Mouse (Mus musculus) intestine, embryonic 15.5 days (tissue): ENCODE measurements around the gene Ankrd22. TPM values are rescaled to one million over a fixed set of nuclear protein-coding genes. Genes with fewer than 3 reads are reported as not detected.

ENCODE experiments used
- ATAC-seq: fragments of 200-750 bp; cut with Nextera tagmentation; 2 replicates; pipeline ENCODE4 v1.8.0; 2017; ENCODE audit warnings: moderate TSS enrichment, moderate library complexity
- H3K27ac ChIP-seq: fragments of 300-500 bp; sonication (generic); 2 replicates; pipeline ENCODE4 v1.5.1; 2015; ENCODE audit warnings: mild to moderate bottlenecking, inconsistent platforms
- H3K27me3 ChIP-seq: fragments of 300-500 bp; sonication (generic); replicated peaks from 2 replicates; pipeline ENCODE4 v1.6.1; 2015; ENCODE audit warnings: inconsistent platforms
- H3K36me3 ChIP-seq: fragments of 300-500 bp; sonication (generic); 2 replicates; pipeline ENCODE4 v1.6.1; 2015; ENCODE audit warnings: inconsistent platforms
- H3K4me1 ChIP-seq: fragments of 300-500 bp; sonication (generic); replicated peaks from 2 replicates; pipeline ENCODE4 v1.6.1; 2015; ENCODE audit warnings: inconsistent platforms
- H3K4me2 ChIP-seq: fragments of 300-500 bp; sonication (generic); replicated peaks from 2 replicates; pipeline ENCODE4 v1.6.1; 2015; ENCODE audit warnings: mild to moderate bottlenecking, inconsistent platforms
- H3K4me3 ChIP-seq: fragments of 300-500 bp; sonication (generic); replicated peaks from 2 replicates; pipeline ENCODE4 v1.5.1; 2015; ENCODE audit warnings: inconsistent platforms
- H3K9ac ChIP-seq: fragments of 300-500 bp; sonication (generic); 2 replicates; pipeline ENCODE4 v1.6.1; 2015; ENCODE audit warnings: inconsistent platforms
- H3K9me3 ChIP-seq: fragments of 300-500 bp; sonication (generic); 2 replicates; pipeline ENCODE4 v1.6.1; 2016; ENCODE audit warnings: inconsistent platforms
- WGBS: fragments of 180-500 bp; shearing (Covaris S2); methylation state at CpG from one replicate; pipeline ENCODE4 v1.1.7; 2015; 5-methylcytosine and 5-hydroxymethylcytosine counted together
- polyA plus RNA-seq: library from polyadenylated mRNA; unstranded; fragments of >200 nt; fragmentation: Nextera tagmentation; extraction: Ambion mirVana; gene quantifications from 2 replicates; pipeline ENCODE4 v1.2.1, GENCODE M21; 2015

Ankrd22 gene
- polyA plus RNA-seq, 1 experiment from 2014 or later: 1.5 TPM

- no peaks in the 10 kb centered on the region for H3K4me1 ChIP-seq
- 80% methylated on average over 3 of the region's 3 CpGs for WGBS
- H3K27me3 ChIP-seq: no peaks in the 10 kb centered on the region
- no peaks in the 10 kb centered on the region for H3K9me3 ChIP-seq
- H3K27ac ChIP-seq: no peak overlapping the region
- no peaks in the 10 kb centered on the region for H3K36me3 ChIP-seq
- no peak for ATAC-seq
- H3K9ac ChIP-seq: no peak overlapping the region
- H3K4me3 ChIP-seq: no peak overlapping the region
- H3K4me2 ChIP-seq: no peak overlapping the region
Observed at GRCm38 (mm10) chr19:34174004-34174403, 8.2 kb upstream of the Ankrd22 start.

GRCm38 (mm10) chr19:34171167-34171566 lies 5.3 kb upstream of the Ankrd22 start:
- no peak overlapping the region for H3K4me2 ChIP-seq
- no peaks in the 10 kb centered on the region for H3K36me3 ChIP-seq
- no peaks in the 10 kb centered on the region for H3K27me3 ChIP-seq
- no peak overlapping the region for H3K9ac ChIP-seq
- WGBS: 71% methylated on average over 3 of the region's 3 CpGs
- H3K4me3 ChIP-seq: no peak overlapping the region
- no peaks in the 10 kb centered on the region for H3K4me1 ChIP-seq
- H3K9me3 ChIP-seq: no peaks in the 10 kb centered on the region
- no peak overlapping the region for H3K27ac ChIP-seq
- no peak for ATAC-seq

GRCm38 (mm10) chr19:34169121-34169520 lies 3.3 kb upstream of the Ankrd22 start:
- ATAC-seq: no peak
- Histone ChIP-seq H3K4me3 (no peak overlapping the region), H3K4me1 (no peaks in the 10 kb centered on the region), H3K4me2 (no peak overlapping the region), H3K27ac (no peak overlapping the region), H3K9me3 (no peaks in the 10 kb centered on the region), H3K27me3 (no peaks in the 10 kb centered on the region), H3K36me3 (no peaks in the 10 kb centered on the region), H3K9ac (no peak overlapping the region)

GRCm38 (mm10) chr19:34167896-34168661 lies 2.2 kb upstream of the Ankrd22 start:
- WGBS: 52% methylated on average over 7 of the region's 7 CpGs
- H3K4me1 ChIP-seq: no peaks in the 10 kb centered on the region
- H3K4me2 ChIP-seq: no peak overlapping the region
- no peak overlapping the region for H3K4me3 ChIP-seq
- H3K9me3 ChIP-seq: no peaks in the 10 kb centered on the region
- H3K36me3 ChIP-seq: no peaks in the 10 kb centered on the region
- no peak overlapping the region for H3K9ac ChIP-seq
- ATAC-seq: no peak
- no peak overlapping the region for H3K27ac ChIP-seq
- H3K27me3 ChIP-seq: no peaks in the 10 kb centered on the region

- WGBS: 76% methylated on average over 4 of the region's 4 CpGs
- no peaks in the 10 kb centered on the region for H3K9me3 ChIP-seq
- no peaks in the 10 kb centered on the region for H3K4me1 ChIP-seq
- no peak overlapping the region for H3K4me3 ChIP-seq
- H3K9ac ChIP-seq: no peak overlapping the region
- H3K36me3 ChIP-seq: no peaks in the 10 kb centered on the region
- H3K27ac ChIP-seq: no peak overlapping the region
- H3K4me2 ChIP-seq: no peak overlapping the region
- ATAC-seq: peak; percentile 65
- H3K27me3 ChIP-seq: no peaks in the 10 kb centered on the region
Observed at GRCm38 (mm10) chr19:34166386-34166785, 533 bp upstream of the Ankrd22 start.

GRCm38 (mm10) chr19:34162693-34163092 lies 3.2 kb downstream of the Ankrd22 start:
- Histone ChIP-seq H3K27ac (no peak overlapping the region), H3K27me3 (no peaks in the 10 kb centered on the region), H3K4me3 (no peak overlapping the region), H3K4me2 (no peak overlapping the region), H3K9me3 (no peaks in the 10 kb centered on the region), H3K36me3 (no peaks in the 10 kb centered on the region), H3K4me1 (no peaks in the 10 kb centered on the region), H3K9ac (no peak overlapping the region)
- 80% methylated on average over 5 of the region's 5 CpGs for WGBS
- no peak for ATAC-seq

- no peak for ATAC-seq
- H3K27ac ChIP-seq: no peak overlapping the region
- no peaks in the 10 kb centered on the region for H3K4me1 ChIP-seq
- H3K4me3 ChIP-seq: no peak overlapping the region
- no peaks in the 10 kb centered on the region for H3K9me3 ChIP-seq
- WGBS: 73% methylated on average over 6 of the region's 6 CpGs
- no peaks in the 10 kb centered on the region for H3K36me3 ChIP-seq
- no peaks in the 10 kb centered on the region for H3K27me3 ChIP-seq
- no peak overlapping the region for H3K9ac ChIP-seq
- no peak overlapping the region for H3K4me2 ChIP-seq
Observed at GRCm38 (mm10) chr19:34153263-34154144, 12.3 kb downstream of the Ankrd22 start.

GRCm38 (mm10) chr19:34151909-34152308 lies 13.9 kb downstream of the Ankrd22 start:
- Histone ChIP-seq H3K4me3 (no peak overlapping the region), H3K9ac (no peak overlapping the region), H3K27me3 (no peaks in the 10 kb centered on the region), H3K9me3 (no peaks in the 10 kb centered on the region), H3K27ac (no peak overlapping the region), H3K4me2 (no peak overlapping the region), H3K36me3 (no peaks in the 10 kb centered on the region), H3K4me1 (no peaks in the 10 kb centered on the region)
- ATAC-seq: 0 out of 2 replicates have a peak, but pooled peaks have one; percentile 43
- 76% methylated on average over 1 of the region's 1 CpGs for WGBS

GRCm38 (mm10) chr19:34148421-34148820 lies 17.4 kb downstream of the Ankrd22 start:
- Histone ChIP-seq H3K27ac (no peak overlapping the region), H3K36me3 (no peaks in the 10 kb centered on the region), H3K4me3 (no peak overlapping the region), H3K9me3 (no peaks in the 10 kb centered on the region), H3K4me1 (no peaks in the 10 kb centered on the region), H3K4me2 (no peak overlapping the region), H3K27me3 (no peaks in the 10 kb centered on the region), H3K9ac (no peak overlapping the region)
- ATAC-seq: no peak
- WGBS: 70% methylated on average over 4 of the region's 4 CpGs

- Histone ChIP-seq H3K4me3 (no peak overlapping the region), H3K36me3 (no peaks in the 10 kb centered on the region), H3K4me1 (no peaks in the 10 kb centered on the region), H3K9me3 (no peaks in the 10 kb centered on the region), H3K4me2 (no peak overlapping the region), H3K27me3 (no peaks in the 10 kb centered on the region), H3K9ac (no peak overlapping the region), H3K27ac (peak overlapping the region; percentile 62; the same call in 1 of the 2 replicates)
- 62% methylated on average over 3 of the region's 3 CpGs for WGBS
- peak; percentile 92 for ATAC-seq
Observed at GRCm38 (mm10) chr19:34139431-34140046, 26.3 kb downstream of the Ankrd22 start.

- Histone ChIP-seq H3K4me3 (no peak overlapping the region), H3K4me1 (no peaks in the 10 kb centered on the region), H3K36me3 (no peaks in the 10 kb centered on the region), H3K9me3 (no peaks in the 10 kb centered on the region), H3K27me3 (no peaks in the 10 kb centered on the region), H3K4me2 (no peak overlapping the region), H3K27ac (0 out of 2 replicates have a peak overlapping the region, but pooled peaks have one; percentile 22), H3K9ac (no peak overlapping the region)
- 73% methylated on average over 6 of the region's 6 CpGs for WGBS
- peak; percentile 95 for ATAC-seq
Observed at GRCm38 (mm10) chr19:34138720-34139430, 27.0 kb downstream of the Ankrd22 start.
